Mouse (Mus musculus) adipocyte (in vitro differentiated cells): ENCODE measurements at regions not wholly inside any gene's neighbourhood (a gene's known extent, or its start where the extent isn't known, plus 50 kb on each side); places are given as distances from the start of the nearest gene placed in this dataset.

Source experiments
- DNase-seq: peaks from one replicate; pipeline ENCODE4 v3.0.0-alpha.2; 2016; ENCODE audit warnings: low spot score

GRCm38 (mm10) chr10:72551561-72551960 lies 103.1 kb upstream of the Zwint start:
- no peak for DNase-seq

GRCm38 (mm10) chr10:72573991-72574652 lies 80.5 kb upstream of the Zwint start:
- no peak for DNase-seq

GRCm38 (mm10) chr10:72577713-72578112 lies 76.9 kb upstream of the Zwint start:
- DNase-seq: no peak

- DNase-seq: no peak
Observed at GRCm38 (mm10) chr10:72578501-72578900, 76.1 kb upstream of the Zwint start.

- DNase-seq: no peak
Observed at GRCm38 (mm10) chr10:72581311-72581710, 73.3 kb upstream of the Zwint start.

- DNase-seq: no peak
Observed at GRCm38 (mm10) chr10:72588561-72588960, 66.1 kb upstream of the Zwint start.

GRCm38 (mm10) chr10:72593049-72593448 lies 61.6 kb upstream of the Zwint start:
- DNase-seq: no peak
